Mouse (Mus musculus): ENCODE data around the gene Adamtsl5.

Adamtsl5 gene

DNA sequence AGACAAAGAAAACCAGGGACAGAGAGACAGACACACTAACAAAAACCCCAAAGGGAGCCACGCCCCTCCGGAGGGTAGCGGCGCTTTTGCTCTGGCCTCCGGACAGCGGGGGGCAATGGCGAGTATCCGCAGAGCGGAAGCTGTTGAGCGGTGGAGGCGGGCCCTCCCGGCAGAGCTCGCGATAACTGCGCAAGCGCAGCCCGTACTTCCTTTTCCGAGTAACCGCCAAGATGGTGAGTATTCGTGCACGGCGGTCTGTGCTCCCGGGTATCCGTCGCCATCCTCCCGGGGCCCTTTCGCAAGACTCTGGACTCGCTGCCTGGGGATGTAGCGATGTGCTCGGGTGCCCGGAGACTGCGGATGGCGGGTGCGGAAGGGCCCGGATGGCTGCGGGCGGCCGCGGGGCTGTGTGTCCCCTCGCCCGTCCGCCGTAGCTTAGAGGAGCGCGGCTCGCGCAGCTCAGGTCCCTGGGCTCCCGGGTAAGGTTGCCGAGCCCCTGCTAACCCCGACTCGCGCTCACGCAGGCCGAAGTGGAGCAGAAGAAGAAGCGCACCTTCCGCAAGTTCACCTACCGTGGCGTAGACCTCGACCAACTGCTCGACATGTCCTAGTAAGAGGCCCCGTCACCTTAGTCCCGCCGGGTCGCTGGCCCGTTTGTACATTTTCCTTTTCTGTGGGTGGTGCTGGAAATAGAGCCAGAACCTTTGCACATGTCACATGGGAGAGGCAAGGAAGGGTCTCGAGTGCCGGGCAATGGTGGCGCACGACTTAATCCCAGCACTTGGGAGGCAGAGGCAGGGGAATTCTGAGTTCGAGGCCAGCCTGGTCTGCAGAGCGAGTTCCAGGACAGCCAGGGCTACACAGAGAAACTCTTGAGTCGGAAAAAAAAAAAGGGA is 55.7 kb downstream of the Adamtsl5 start, which contains the start of gene Rps15:
Gene Rps15 (plus strand): TSS at position 203 of the 896 bp plus-strand sequence.
- peak; percentile 99 for DNase-seq

Measured in heart, adult 11 months (tissue).